Mouse (Mus musculus): ENCODE results near the gene Bnip2. TPM values are rescaled to one million over a fixed set of nuclear protein-coding genes. Genes with fewer than 3 reads are reported as not detected.

Bnip2 gene
- polyA plus RNA-seq, 2 experiments: 23.8 to 46.6 TPM

DNA sequence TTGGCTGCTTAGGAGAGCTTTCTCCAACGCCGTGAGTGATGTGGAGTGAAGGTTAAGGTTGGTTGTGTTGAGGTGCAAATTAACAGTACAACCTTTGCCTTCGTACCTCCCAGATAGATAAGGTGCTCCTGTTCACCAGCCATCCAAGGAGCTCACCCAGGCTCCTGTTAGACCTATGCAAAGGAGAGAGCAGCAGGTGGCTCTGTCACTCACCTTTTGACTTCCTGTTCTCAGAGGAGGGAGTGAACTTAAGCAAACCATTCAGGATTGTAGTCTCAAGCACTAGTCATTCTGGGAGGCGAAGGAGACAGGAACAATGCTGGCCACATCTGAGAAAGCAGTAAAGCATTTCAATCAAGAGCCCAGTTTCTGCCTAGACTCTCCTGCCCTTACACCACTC, 47.4 kb downstream of the Bnip2 start:
- whole genome bisulfite sequencing (ENCODE audit: insufficient replicate concordance): 52% methylated on average over 4 of the region's 4 CpGs
- Histone ChIP-seq H3K27ac (no peak overlapping the region), H3K27me3 (ENCODE audit: control insufficient read depth, insufficient read depth, low read length) (no peaks in the 10 kb centered on the region), H3K36me3 (replicated peaks; ENCODE audit: control insufficient read depth, insufficient read depth, low read depth) (no peaks in the 10 kb centered on the region), H3K4me3 (ENCODE audit: insufficient read depth in 1 of 2, low read depth in 2 of 2, low read length in 2 of 2) (no peak overlapping the region), H3K4me1 (replicated peaks; ENCODE audit: control insufficient read depth in 2 of 2, insufficient read depth in 2 of 2, low read length in 1 of 2) (0 out of 4 replicates have a peak, but pooled peaks cover 0 to 4% of the 10 kb centered on the region in 2 experiments), H3K9me3 (ENCODE audit: control insufficient read depth, low read length) (no peaks in the 10 kb centered on the region; the same call in 1 of the 2 replicates), H3K4me2 (ENCODE audit: low read depth) (no peak overlapping the region), H3K9ac (replicated peaks) (no peak overlapping the region)
- ATAC-seq (ENCODE audit: insufficient read depth): no peak
- DNase-seq (ENCODE audit: low read depth in 3 of 3, low spot score in 3 of 3): no peak
- TF ChIP-seq CTCF (IDR thresholded peaks at IDR 0.05; ENCODE audit: low read depth) (no peak), EP300 (IDR thresholded peaks at IDR 0.05; ENCODE audit: low read depth) (no peak)

GRCm38 (mm10) chr9:70037988-70038387, 48.7 kb downstream of the Bnip2 start, which contains the start of gene Gcnt3:
Gene Gcnt3, minus strand, starts transcription at chr9:70038088.
- no peak for DNase-seq (ENCODE audit: low read depth in 3 of 3, low spot score in 3 of 3)
- Histone ChIP-seq H3K27ac (no peak within 1 kb of the TSS), H3K4me3 (ENCODE audit: insufficient read depth in 1 of 2, low read depth in 2 of 2, low read length in 2 of 2) (no peak within 1 kb of the TSS), H3K9me3 (ENCODE audit: control insufficient read depth, low read length) (no peaks in the 10 kb centered on the region; the same call in 1 of the 2 replicates), H3K27me3 (ENCODE audit: control insufficient read depth, insufficient read depth, low read length) (no peaks in the 10 kb centered on the region), H3K9ac (replicated peaks) (no peak within 1 kb of the TSS), H3K4me1 (replicated peaks; ENCODE audit: control insufficient read depth in 2 of 2, insufficient read depth in 2 of 2, low read length in 1 of 2) (peaks cover 0 to 7% of the 10 kb centered on the region in 2 experiments; a peak in 3 of 4 replicates), H3K36me3 (replicated peaks; ENCODE audit: control insufficient read depth, insufficient read depth, low read depth) (no peaks in the 10 kb centered on the region), H3K4me2 (ENCODE audit: low read depth) (no peak within 1 kb of the TSS)
- no peak for TF ChIP-seq EP300 (IDR thresholded peaks at IDR 0.05; ENCODE audit: low read depth)
- TF ChIP-seq CTCF (IDR thresholded peaks at IDR 0.05; ENCODE audit: low read depth): no peak
- ATAC-seq (ENCODE audit: insufficient read depth): no peak
- 65% methylated on average over 7 of the region's 7 CpGs for WGBS (ENCODE audit: insufficient replicate concordance)

DNA sequence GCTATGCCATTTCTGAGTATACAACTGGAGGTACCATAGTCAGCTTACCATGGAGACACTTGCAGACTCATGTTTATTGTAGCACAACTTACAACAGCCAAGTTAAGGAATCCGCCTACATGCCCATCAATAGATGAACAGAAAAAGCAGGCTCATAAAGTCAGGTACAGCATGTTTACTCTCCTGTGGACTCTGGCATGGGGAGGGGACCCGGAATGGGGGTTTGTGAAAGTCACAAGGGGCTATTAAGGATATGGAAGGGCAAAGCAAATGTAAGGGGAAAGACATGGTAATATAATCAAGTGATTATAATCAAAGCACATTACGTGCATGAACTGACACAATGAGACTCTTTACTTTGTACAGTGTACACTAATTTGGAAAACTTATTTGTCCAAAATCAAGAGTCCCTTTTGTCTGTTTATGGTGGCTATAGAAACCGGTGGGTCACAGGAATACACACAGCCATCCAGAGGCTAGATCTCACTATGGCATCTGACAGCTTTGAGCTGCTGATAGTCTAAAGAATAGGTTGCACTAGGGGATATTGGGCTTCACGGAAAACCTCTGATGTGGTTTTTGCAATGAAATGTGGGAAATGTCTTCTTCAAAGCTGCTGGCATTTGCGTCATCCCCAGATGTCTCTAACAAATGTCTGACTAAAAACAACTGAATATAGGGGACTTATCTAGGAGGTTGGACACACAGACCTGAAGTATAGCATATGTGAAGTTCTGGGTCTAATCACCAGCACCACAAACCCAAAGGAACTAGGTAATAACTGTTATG, 50.5 kb downstream of the Bnip2 start:
- Histone ChIP-seq H3K36me3 (replicated peaks; ENCODE audit: control insufficient read depth, insufficient read depth, low read depth) (no peaks in the 10 kb centered on the region), H3K27me3 (ENCODE audit: control insufficient read depth, insufficient read depth, low read length) (no peaks in the 10 kb centered on the region), H3K9me3 (ENCODE audit: control insufficient read depth, low read length) (no peaks in the 10 kb centered on the region; the same call in 1 of the 2 replicates), H3K27ac (no peak overlapping the region), H3K9ac (replicated peaks) (no peak overlapping the region), H3K4me1 (replicated peaks; ENCODE audit: control insufficient read depth in 2 of 2, insufficient read depth in 2 of 2, low read length in 1 of 2) (peaks cover 2 to 18% of the 10 kb centered on the region in 2 experiments), H3K4me2 (ENCODE audit: low read depth) (no peak overlapping the region), H3K4me3 (ENCODE audit: insufficient read depth in 1 of 2, low read depth in 2 of 2, low read length in 2 of 2) (no peak overlapping the region)
- ATAC-seq (ENCODE audit: insufficient read depth): no peak
- whole genome bisulfite sequencing (ENCODE audit: insufficient replicate concordance): 67% methylated on average over 6 of the region's 6 CpGs
- no peak for TF ChIP-seq CTCF (IDR thresholded peaks at IDR 0.05; ENCODE audit: low read depth)
- TF ChIP-seq EP300 (IDR thresholded peaks at IDR 0.05; ENCODE audit: low read depth): no peak
- no peak for DNase-seq (ENCODE audit: low read depth in 3 of 3, low spot score in 3 of 3)

GRCm38 (mm10) chr9:70040570-70040969, 51.3 kb downstream of the Bnip2 start:
- Histone ChIP-seq H3K27ac (no peak overlapping the region), H3K4me3 (ENCODE audit: insufficient read depth in 1 of 2, low read depth in 2 of 2, low read length in 2 of 2) (no peak overlapping the region), H3K9me3 (ENCODE audit: control insufficient read depth, low read length) (no peaks in the 10 kb centered on the region; the same call in 1 of the 2 replicates), H3K27me3 (ENCODE audit: control insufficient read depth, insufficient read depth, low read length) (no peaks in the 10 kb centered on the region), H3K4me2 (ENCODE audit: low read depth) (no peak overlapping the region), H3K36me3 (replicated peaks; ENCODE audit: control insufficient read depth, insufficient read depth, low read depth) (no peaks in the 10 kb centered on the region), H3K4me1 (replicated peaks; ENCODE audit: control insufficient read depth in 2 of 2, insufficient read depth in 2 of 2, low read length in 1 of 2) (peaks cover 10 to 23% of the 10 kb centered on the region in 2 experiments), H3K9ac (replicated peaks) (no peak overlapping the region)
- WGBS (ENCODE audit: insufficient replicate concordance): 74% methylated on average over 11 of the region's 11 CpGs
- ATAC-seq (ENCODE audit: insufficient read depth) (no peak), DNase-seq (ENCODE audit: low read depth in 3 of 3, low spot score in 3 of 3) (no peak)
- TF ChIP-seq CTCF (IDR thresholded peaks at IDR 0.05; ENCODE audit: low read depth) (no peak; the same call in 1 of the 2 replicates), EP300 (IDR thresholded peaks at IDR 0.05; ENCODE audit: low read depth) (no peak)

GRCm38 (mm10) chr9:70042137-70042536, 52.9 kb downstream of the Bnip2 start:
- H3K27ac ChIP-seq: no peak overlapping the region
- H3K4me2 ChIP-seq (ENCODE audit: low read depth): no peak overlapping the region
- TF ChIP-seq CTCF (IDR thresholded peaks at IDR 0.05; ENCODE audit: low read depth) (no peak), EP300 (IDR thresholded peaks at IDR 0.05; ENCODE audit: low read depth) (no peak)
- no peak for ATAC-seq (ENCODE audit: insufficient read depth)
- H3K9ac ChIP-seq (replicated peaks): no peak overlapping the region
- no peaks in the 10 kb centered on the region; the same call in 1 of the 2 replicates for H3K9me3 ChIP-seq (ENCODE audit: control insufficient read depth, low read length)
- no peaks in the 10 kb centered on the region for H3K27me3 ChIP-seq (ENCODE audit: control insufficient read depth, insufficient read depth, low read length)
- H3K36me3 ChIP-seq (replicated peaks; ENCODE audit: control insufficient read depth, insufficient read depth, low read depth): no peaks in the 10 kb centered on the region
- no peak overlapping the region for H3K4me3 ChIP-seq (ENCODE audit: insufficient read depth in 1 of 2, low read depth in 2 of 2, low read length in 2 of 2)
- peaks cover 23 to 36% of the 10 kb centered on the region in 2 experiments for H3K4me1 ChIP-seq (replicated peaks; ENCODE audit: control insufficient read depth in 2 of 2, insufficient read depth in 2 of 2, low read length in 1 of 2)
- no peak for DNase-seq (ENCODE audit: low read depth in 3 of 3, low spot score in 3 of 3)
- 71% methylated on average over 4 of the region's 4 CpGs for WGBS (ENCODE audit: insufficient replicate concordance)
